Mouse (Mus musculus) CH12.LX (cell line): ENCODE measurements at regions not wholly inside any gene's neighbourhood (a gene's known extent, or its start where the extent isn't known, plus 50 kb on each side); places are given as distances from the start of the nearest gene placed in this dataset.

ENCODE experiments used
- DNase-seq: peaks from one replicate; pipeline ENCODE4 v3.0.0-alpha.2; 2013; ENCODE audit errors: extremely low read depth
- H3K27ac ChIP-seq: 2 replicates; pipeline ENCODE4 v1.5.1; 2012; ENCODE audit warnings: low read depth, mild to moderate bottlenecking, control low read depth, moderate library complexity; ENCODE audit not compliant: insufficient read depth
- H3K27me3 ChIP-seq: replicated peaks from 2 replicates; pipeline ENCODE3; 2012; ENCODE audit warnings: inconsistent platforms
- H3K36me3 ChIP-seq, 2 experiments: replicated peaks in 1 of 2; 2 replicates each; pipeline versions ENCODE3 to v1.6.1; 2012; ENCODE audit warnings: inconsistent platforms in 1 of 2, low read length in 1 of 2, mild to moderate bottlenecking in 1 of 2, mixed read lengths in 1 of 2, moderate library complexity in 1 of 2; ENCODE audit not compliant: control insufficient read depth in 1 of 2, insufficient read depth in 1 of 2
- H3K4me1 ChIP-seq, 2 experiments: 2 replicates each; pipeline ENCODE4 v1.6.1; 2012; ENCODE audit warnings: inconsistent platforms in 1 of 2, moderate library complexity in 1 of 2; ENCODE audit not compliant: insufficient read depth in 2 of 2, control insufficient read depth in 1 of 2
- H3K4me2 ChIP-seq: 2 replicates; pipeline ENCODE4 v1.6.1; 2012; ENCODE audit warnings: low read depth, mild to moderate bottlenecking, control low read depth; ENCODE audit not compliant: poor library complexity, insufficient read depth, severe bottlenecking
- H3K4me3 ChIP-seq, 3 experiments: fragments of 150-350 bp in 1 of 3; sonication (generic) in 1 of 3; replicated peaks in 1 of 3; 2 replicates each; pipeline versions ENCODE3 to v1.5.1; 2011 to 2012; ENCODE audit warnings: low read depth in 2 of 3, low read length in 2 of 3, mild to moderate bottlenecking in 2 of 3, moderate library complexity in 2 of 3, control low read depth in 1 of 3, improper control_type of control experiment in 1 of 3, inconsistent platforms in 1 of 3, mixed read lengths in 1 of 3; ENCODE audit not compliant: poor library complexity in 1 of 3
- H3K79me2 ChIP-seq: replicated peaks from 2 replicates; pipeline ENCODE4 v1.6.1; 2012; ENCODE audit warnings: mild to moderate bottlenecking, moderate library complexity; ENCODE audit not compliant: control insufficient read depth, poor library complexity, insufficient read depth, severe bottlenecking; ENCODE audit errors: extremely low read depth
- H3K9ac ChIP-seq: 2 replicates; pipeline ENCODE4 v1.6.1; 2012; ENCODE audit warnings: low read depth, mild to moderate bottlenecking, control low read depth, moderate library complexity; ENCODE audit not compliant: insufficient read depth
- H3K9me3 ChIP-seq: replicated peaks from 2 replicates; pipeline ENCODE3; 2012; ENCODE audit warnings: low read length, inconsistent platforms, mixed read lengths
- BHLHE40 ChIP-seq: IDR thresholded peaks from 2 replicates; pipeline ENCODE4 v1.6.1; 2011; ENCODE audit warnings: mild to moderate bottlenecking, low read depth, low read length, improper control_type of control experiment
- CHD1 ChIP-seq: IDR thresholded peaks from 2 replicates; pipeline ENCODE4 v1.6.1; 2012; ENCODE audit warnings: low read depth, low read length, improper control_type of control experiment, inconsistent platforms
- CHD2 ChIP-seq: IDR thresholded peaks from 2 replicates; pipeline ENCODE4 v1.6.1; 2011; ENCODE audit warnings: low read length, improper control_type of control experiment
- CTCF ChIP-seq, 2 experiments: IDR thresholded peaks in 1 of 2; conservative IDR thresholded peaks in 1 of 2; 2 replicates each; pipeline ENCODE4 v1.5.1; 2011 to 2012; ENCODE audit warnings: low read depth in 2 of 2, low read length in 2 of 2, improper control_type of control experiment in 1 of 2, inconsistent platforms in 1 of 2, mild to moderate bottlenecking in 1 of 2, moderate library complexity in 1 of 2
- GABPA ChIP-seq: IDR thresholded peaks from 2 replicates; pipeline ENCODE4 v1.6.1; 2012; ENCODE audit warnings: low read depth, low read length, improper control_type of control experiment, inconsistent platforms; ENCODE audit not compliant: insufficient replicate concordance
- HCFC1 ChIP-seq: IDR thresholded peaks from 2 replicates; pipeline ENCODE4 v1.6.1; 2012; ENCODE audit warnings: low read depth, mild to moderate bottlenecking, inconsistent platforms, low read length, improper control_type of control experiment
- JUN ChIP-seq: IDR thresholded peaks from 2 replicates; pipeline ENCODE4 v1.6.1; 2011; ENCODE audit warnings: low read depth, mild to moderate bottlenecking, low read length, improper control_type of control experiment, moderate library complexity; ENCODE audit not compliant: insufficient read depth
- JUND ChIP-seq: conservative IDR thresholded peaks from 2 replicates; pipeline ENCODE4 v1.6.1; 2011; ENCODE audit warnings: low read depth, low read length, improper control_type of control experiment
- KAT2A ChIP-seq: IDR thresholded peaks from 2 replicates; pipeline ENCODE4 v1.6.1; 2012; ENCODE audit warnings: low read length, improper control_type of control experiment, inconsistent platforms; ENCODE audit not compliant: insufficient replicate concordance
- MAX ChIP-seq: IDR thresholded peaks from 2 replicates; pipeline ENCODE4 v1.6.1; 2011; ENCODE audit warnings: low read length, improper control_type of control experiment
- MAZ ChIP-seq: IDR thresholded peaks from 2 replicates; pipeline ENCODE4 v1.6.1; 2012; ENCODE audit warnings: low read depth, mild to moderate bottlenecking, inconsistent platforms, low read length, improper control_type of control experiment, moderate library complexity
- MYC ChIP-seq: IDR thresholded peaks from 2 replicates; pipeline ENCODE4 v1.6.1; 2011; ENCODE audit warnings: low read depth, mild to moderate bottlenecking, improper control_type of control experiment, low read length
- NELFE ChIP-seq: IDR thresholded peaks from 2 replicates; pipeline ENCODE4 v1.6.1; 2011; ENCODE audit warnings: low read depth, low read length, improper control_type of control experiment
- NRF1 ChIP-seq: IDR thresholded peaks from 2 replicates; pipeline ENCODE4 v1.6.1; 2014; ENCODE audit warnings: low read depth, mild to moderate bottlenecking, inconsistent platforms, low read length, improper control_type of control experiment, moderate library complexity
- PAX5 ChIP-seq: IDR thresholded peaks from 2 replicates; pipeline ENCODE4 v1.6.1; 2012; ENCODE audit warnings: low read length, inconsistent platforms, mixed read lengths
- RAD21 ChIP-seq: IDR thresholded peaks from 2 replicates; pipeline ENCODE4 v1.6.1; 2011; ENCODE audit warnings: low read depth, mild to moderate bottlenecking, low read length, improper control_type of control experiment, moderate library complexity
- RCOR1 ChIP-seq: conservative IDR thresholded peaks from 2 replicates; pipeline ENCODE4 v1.6.1; 2012; ENCODE audit warnings: low read depth, mild to moderate bottlenecking, inconsistent platforms, low read length, improper control_type of control experiment
- SIN3A ChIP-seq: IDR thresholded peaks from 2 replicates; pipeline ENCODE4 v1.6.1; 2012; ENCODE audit warnings: low read length, improper control_type of control experiment, inconsistent platforms
- SMC3 ChIP-seq: IDR thresholded peaks from 2 replicates; pipeline ENCODE4 v1.6.1; 2011; ENCODE audit warnings: low read depth, low read length, improper control_type of control experiment
- TBP ChIP-seq: conservative IDR thresholded peaks from 2 replicates; pipeline ENCODE4 v1.6.1; 2011; ENCODE audit warnings: low read depth, low read length, improper control_type of control experiment
- USF1 ChIP-seq: IDR thresholded peaks from 2 replicates; pipeline ENCODE4 v1.6.1; 2014; ENCODE audit warnings: low read depth, mild to moderate bottlenecking, inconsistent platforms, low read length, improper control_type of control experiment
- ZC3H11A ChIP-seq: IDR thresholded peaks from 2 replicates; pipeline ENCODE4 v1.6.1; 2012; ENCODE audit warnings: low read depth, mild to moderate bottlenecking, inconsistent platforms, low read length, improper control_type of control experiment
- ZMIZ1 ChIP-seq: IDR thresholded peaks from 2 replicates; pipeline ENCODE4 v1.6.1; 2012; ENCODE audit warnings: low read depth, mild to moderate bottlenecking, inconsistent platforms, low read length, improper control_type of control experiment
- ZNF384 ChIP-seq: IDR thresholded peaks from 2 replicates; pipeline ENCODE4 v1.6.1; 2012; ENCODE audit warnings: low read depth, low read length, improper control_type of control experiment, inconsistent platforms
- dilution Hi-C: fragments of 300-500 bp; cut with MboI; formaldehyde crosslinking; loops from 2 replicates; pipeline ENCODE4 v1.14.3; 2020; ENCODE audit warnings: low sequenced_read_pairs; ENCODE audit not compliant: extremely low pct_unique_long_range_greater_than_20kb, extremely low pct_ligation_motif_present
- in situ Hi-C: fragments of 300-500 bp; cut with MboI; formaldehyde crosslinking; loops from 3 replicates; pipeline ENCODE4 v1.14.3; 2019; ENCODE audit warnings: low sequenced_read_pairs, low pct_ligation_motif_present, low pct_unique_long_range_greater_than_20kb, mixed read lengths

- Histone ChIP-seq H3K9me3 (no peaks in the 10 kb centered on the region), H3K27ac (no peak overlapping the region), H3K36me3 (no peaks in the 10 kb centered on the region), H3K4me1 (peaks cover 0 to 2% of the 10 kb centered on the region in 2 experiments; a peak in 1 of 4 replicates), H3K27me3 (no peaks in the 10 kb centered on the region), H3K4me2 (no peak overlapping the region), H3K9ac (no peak overlapping the region), H3K79me2 (no peaks in the 10 kb centered on the region), H3K4me3 (no peak overlapping the region)
- in situ Hi-C loops (no loop called here), dilution Hi-C loops (no loop called here)
- TF ChIP-seq BHLHE40, result no peak
- TF ChIP-seq PAX5, result no peak
- no peak for TF ChIP-seq CHD1
- TF ChIP-seq NRF1, result no peak
- no peak for TF ChIP-seq JUN
- TF ChIP-seq CTCF (conservative IDR thresholded peaks at IDR 0.05 in 1 of 2, IDR thresholded peaks at IDR 0.05 in 1 of 2; ENCODE audit: low read depth in 2 of 2, low read length in 2 of 2), result no peak
- no peak for TF ChIP-seq HCFC1
- TF ChIP-seq ZMIZ1, result no peak
- TF ChIP-seq CHD2, result no peak
- no peak for DNase-seq
These were observed 150.3 kb upstream of the Gypa start for GRCm38 (mm10) chr8:80343299-80343698.

DNA sequence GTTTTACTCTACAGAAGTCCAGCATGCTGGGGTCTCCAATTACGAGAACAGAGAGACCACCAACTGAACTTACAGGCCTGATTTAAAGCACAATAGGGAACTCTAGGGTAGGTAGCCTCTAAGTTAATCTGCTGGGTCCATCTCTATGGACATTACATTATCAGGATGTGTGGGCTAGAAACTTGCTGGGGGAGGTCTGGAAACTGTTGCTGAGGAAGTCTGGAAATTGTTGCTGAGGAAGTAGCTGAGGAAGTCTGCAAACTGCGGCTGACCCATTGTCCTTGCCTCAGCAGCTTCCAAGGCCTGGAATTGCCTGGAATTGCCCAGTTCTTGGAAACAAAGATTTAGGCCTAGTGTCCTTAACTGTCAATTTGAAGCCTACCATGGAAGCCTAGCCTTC is 155.7 kb upstream of the Gypa start:
- Histone ChIP-seq H3K27me3 (no peaks in the 10 kb centered on the region), H3K9ac (no peak overlapping the region), H3K4me3 (no peak overlapping the region), H3K27ac (no peak overlapping the region), H3K79me2 (no peaks in the 10 kb centered on the region), H3K4me1 (peaks cover 0 to 5% of the 10 kb centered on the region in 2 experiments; a peak in 1 of 4 replicates), H3K36me3 (no peaks in the 10 kb centered on the region), H3K4me2 (no peak overlapping the region), H3K9me3 (no peaks in the 10 kb centered on the region)
- no peak for DNase-seq
- dilution Hi-C loops, result no loop called here
- in situ Hi-C loops, result no loop called here
- no peak for TF ChIP-seq MYC
- no peak for TF ChIP-seq GABPA
- TF ChIP-seq USF1, result no peak
- no peak for TF ChIP-seq RCOR1
- TF ChIP-seq SIN3A, result no peak
- no peak for TF ChIP-seq MAX
- TF ChIP-seq NELFE, result no peak
- TF ChIP-seq TBP, result no peak
- no peak for TF ChIP-seq ZC3H11A
- TF ChIP-seq NRF1, result no peak
- TF ChIP-seq PAX5, result no peak
- TF ChIP-seq SMC3, result no peak
- no peak for TF ChIP-seq ZNF384
- no peak for TF ChIP-seq JUND
- TF ChIP-seq BHLHE40, result no peak
- no peak for TF ChIP-seq KAT2A
- no peak for TF ChIP-seq CHD2
- TF ChIP-seq RAD21, result no peak
- no peak for TF ChIP-seq MAZ
- no peak for TF ChIP-seq CTCF (conservative IDR thresholded peaks at IDR 0.05 in 1 of 2, IDR thresholded peaks at IDR 0.05 in 1 of 2; ENCODE audit: low read depth in 2 of 2, low read length in 2 of 2)
